Mouse (Mus musculus): ENCODE data around the gene Ccdc85b. TPM values are rescaled to one million over a fixed set of nuclear protein-coding genes. Genes with fewer than 3 reads are reported as not detected.

Gene Ccdc85b
- total RNA-seq, 2 experiments from 2014 or later = 34.8 to 38.3 TPM

- DNase-seq = no peak
Observed at GRCm38 (mm10) chr19:5481398-5481797, 23.7 kb upstream of the Ccdc85b start.

- no peak for DNase-seq
Observed at GRCm38 (mm10) chr19:5480016-5480415, 22.3 kb upstream of the Ccdc85b start.

GRCm38 (mm10) chr19:5477668-5478300 is 20.1 kb upstream of the Ccdc85b start:
- no peak for DNase-seq

GRCm38 (mm10) chr19:5477004-5477667 is 19.4 kb upstream of the Ccdc85b start:
- no peak for DNase-seq

- no peak for DNase-seq
Observed at GRCm38 (mm10) chr19:5475069-5475714, 17.5 kb upstream of the Ccdc85b start.

- DNase-seq = no peak
Observed at GRCm38 (mm10) chr19:5474281-5475068, 16.8 kb upstream of the Ccdc85b start.

- peak; percentile 57 to 68 for DNase-seq
Observed at GRCm38 (mm10) chr19:5473720-5474119, 16.0 kb upstream of the Ccdc85b start, which contains the start of gene Efemp2. Efemp2 (plus strand) TSS chr19:5473954.

- DNase-seq = no peak
Observed at GRCm38 (mm10) chr19:5472857-5473256, 15.2 kb upstream of the Ccdc85b start.

GRCm38 (mm10) chr19:5471846-5472245 is 14.2 kb upstream of the Ccdc85b start:
- no peak for DNase-seq

- DNase-seq = no peak
Observed at GRCm38 (mm10) chr19:5468374-5468773, 10.7 kb upstream of the Ccdc85b start, which contains the start of gene Ctsw. Ctsw (minus strand) TSS chr19:5468507.

GRCm38 (mm10) chr19:5466916-5467500 is 9.3 kb upstream of the Ccdc85b start:
- DNase-seq = no peak

GRCm38 (mm10) chr19:5465037-5465436 is 7.3 kb upstream of the Ccdc85b start:
- no peak for DNase-seq

GRCm38 (mm10) chr19:5463791-5464562 is 6.3 kb upstream of the Ccdc85b start:
- DNase-seq = peak; percentile 46 to 58

GRCm38 (mm10) chr19:5463212-5463611 is 5.5 kb upstream of the Ccdc85b start:
- no peak for DNase-seq

- no peak for DNase-seq
Observed at GRCm38 (mm10) chr19:5461411-5461810, 3.7 kb upstream of the Ccdc85b start.

GRCm38 (mm10) chr19:5460465-5460911 is 2.8 kb upstream of the Ccdc85b start, which contains the start of gene Fibp:
Fibp (plus strand) TSS chr19:5460615.
- peak; percentile 84 to 86 for DNase-seq

GRCm38 (mm10) chr19:5459896-5460295 is 2.2 kb upstream of the Ccdc85b start:
- no peak for DNase-seq

GRCm38 (mm10) chr19:5459019-5459418 is 1.3 kb upstream of the Ccdc85b start:
- peak; percentile 56 to 61 for DNase-seq

- DNase-seq = peak; percentile 96
Observed at GRCm38 (mm10) chr19:5456922-5457745, 560 bp downstream of the Ccdc85b start.

- no peak for DNase-seq
Observed at GRCm38 (mm10) chr19:5456241-5456921, 1.3 kb downstream of the Ccdc85b start.
